Mouse (Mus musculus) liver, postnatal 0 days (tissue): ENCODE measurements at regions not wholly inside any gene's neighbourhood (a gene's known extent, or its start where the extent isn't known, plus 50 kb on each side); places are given as distances from the start of the nearest gene placed in this dataset.

Source experiments
- ATAC-seq: fragments of 200-750 bp; cut with Nextera tagmentation; 2 replicates; pipeline ENCODE4 v1.8.0; 2017; ENCODE audit warnings: mild to moderate bottlenecking, moderate library complexity
- DNase-seq: peaks from one replicate; pipeline ENCODE4 v3.0.0-alpha.2; 2016
- H3K27ac ChIP-seq: fragments of 300-500 bp; sonication (generic); 2 replicates; pipeline ENCODE4 v1.5.1; 2014; ENCODE audit warnings: antibody characterized with exemption, moderate library complexity, mild to moderate bottlenecking, low read depth
- H3K27me3 ChIP-seq: fragments of 300-500 bp; sonication (generic); 2 replicates; pipeline ENCODE4 v1.6.1; 2014; ENCODE audit warnings: low read length, control low read depth, mixed read lengths; ENCODE audit not compliant: insufficient read depth
- H3K36me3 ChIP-seq: fragments of 300-500 bp; sonication (generic); replicated peaks from 2 replicates; pipeline ENCODE4 v1.6.1; 2014; ENCODE audit warnings: mild to moderate bottlenecking, control low read depth, low read length, moderate library complexity, mixed read lengths; ENCODE audit not compliant: insufficient read depth
- H3K4me1 ChIP-seq: fragments of 300-500 bp; sonication (generic); 2 replicates; pipeline ENCODE4 v1.6.1; 2014; ENCODE audit warnings: antibody characterized with exemption, mild to moderate bottlenecking, control low read depth; ENCODE audit not compliant: insufficient read depth
- H3K4me2 ChIP-seq: fragments of 300-500 bp; sonication (generic); 2 replicates; pipeline ENCODE4 v1.6.1; 2014; ENCODE audit warnings: low read depth, mild to moderate bottlenecking, low read length, moderate library complexity, mixed read lengths
- H3K4me3 ChIP-seq: fragments of 300-500 bp; sonication (generic); 2 replicates; pipeline ENCODE4 v1.5.1; 2014; ENCODE audit warnings: low read depth, low read length
- H3K9ac ChIP-seq: fragments of 300-500 bp; sonication (generic); replicated peaks from 2 replicates; pipeline ENCODE4 v1.6.1; 2014; ENCODE audit warnings: mild to moderate bottlenecking, moderate library complexity
- H3K9me3 ChIP-seq: fragments of 300-500 bp; sonication (generic); 2 replicates; pipeline ENCODE4 v1.6.1; 2016; ENCODE audit warnings: mild to moderate bottlenecking, control low read depth, low read length, mixed read lengths
- CTCF ChIP-seq: sonication (generic); IDR thresholded peaks from 2 replicates; pipeline ENCODE4 v1.5.1; 2016; ENCODE audit warnings: antibody characterized with exemption, low read depth
- EP300 ChIP-seq: IDR thresholded peaks from 2 replicates; pipeline ENCODE4 v1.6.1; 2016; ENCODE audit warnings: antibody characterized with exemption, low read depth, mild to moderate bottlenecking
- WGBS: fragments of 180-500 bp; shearing (Covaris S2); extraction: QIAGEN DNeasy Blood & Tissue Kit; methylation state at CpG from one replicate; pipeline ENCODE4 v1.1.7; 2014; ENCODE audit not compliant: insufficient replicate concordance; 5-methylcytosine and 5-hydroxymethylcytosine counted together

DNA sequence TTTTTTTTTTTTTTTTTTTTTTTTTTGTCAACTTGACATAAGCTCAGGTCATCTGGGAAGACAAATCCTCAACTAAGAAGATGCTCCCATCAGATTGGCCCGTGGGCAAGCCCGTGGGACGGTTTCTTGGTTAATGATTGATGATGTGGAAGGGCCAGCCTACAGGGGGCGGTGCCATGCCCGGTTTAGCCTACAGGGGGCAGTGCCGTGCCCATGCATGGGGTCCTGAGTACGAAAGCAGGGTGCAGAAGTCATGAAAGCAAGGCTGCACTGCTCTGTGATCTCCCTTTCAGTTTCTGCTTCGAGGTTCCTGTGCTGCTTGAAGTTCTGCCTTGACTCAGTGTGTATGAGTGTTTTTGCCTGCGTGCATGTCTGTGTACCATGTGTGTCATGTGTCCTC is 127.7 kb upstream of the Lhx8 start:
- H3K9ac ChIP-seq: no peak overlapping the region
- H3K27ac ChIP-seq: no peak overlapping the region
- no peaks in the 10 kb centered on the region for H3K4me1 ChIP-seq
- no peak overlapping the region for H3K4me3 ChIP-seq
- TF ChIP-seq EP300 (no peak), CTCF (no peak)
- WGBS: 74% methylated on average over 9 of the region's 9 CpGs
- H3K4me2 ChIP-seq: no peak overlapping the region
- ATAC-seq (no peak), DNase-seq (no peak)
- H3K9me3 ChIP-seq: no peaks in the 10 kb centered on the region
- H3K27me3 ChIP-seq: no peaks in the 10 kb centered on the region
- H3K36me3 ChIP-seq: no peaks in the 10 kb centered on the region

DNA sequence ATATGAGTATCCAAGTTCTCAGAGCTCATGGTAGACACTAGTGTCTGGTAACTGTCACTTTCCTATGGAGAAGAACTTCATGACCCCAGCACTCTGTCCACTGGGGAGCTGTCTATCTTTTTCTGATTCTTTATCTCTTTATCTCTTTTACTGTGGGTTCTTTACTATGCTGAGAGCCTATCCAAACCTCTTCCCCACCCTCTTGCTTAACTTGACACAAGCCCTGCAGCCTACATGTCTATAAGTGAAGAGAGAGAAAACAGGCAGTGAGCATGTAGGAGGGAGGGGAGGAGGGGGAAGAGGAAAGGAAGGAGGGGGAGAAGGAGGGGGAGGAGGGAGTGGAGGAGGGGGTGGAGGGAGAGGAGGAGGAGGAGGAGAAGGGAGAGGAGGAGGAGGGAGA is 122.6 kb upstream of the Lhx8 start:
- H3K9me3 ChIP-seq: no peaks in the 10 kb centered on the region
- H3K27ac ChIP-seq: no peak overlapping the region
- H3K4me1 ChIP-seq: no peaks in the 10 kb centered on the region
- ATAC-seq (no peak), DNase-seq (no peak)
- H3K4me3 ChIP-seq: no peak overlapping the region
- TF ChIP-seq CTCF: no peak
- no peak for TF ChIP-seq EP300
- no peak overlapping the region for H3K9ac ChIP-seq
- no peaks in the 10 kb centered on the region for H3K36me3 ChIP-seq
- no peak overlapping the region for H3K4me2 ChIP-seq
- H3K27me3 ChIP-seq: no peaks in the 10 kb centered on the region

DNA sequence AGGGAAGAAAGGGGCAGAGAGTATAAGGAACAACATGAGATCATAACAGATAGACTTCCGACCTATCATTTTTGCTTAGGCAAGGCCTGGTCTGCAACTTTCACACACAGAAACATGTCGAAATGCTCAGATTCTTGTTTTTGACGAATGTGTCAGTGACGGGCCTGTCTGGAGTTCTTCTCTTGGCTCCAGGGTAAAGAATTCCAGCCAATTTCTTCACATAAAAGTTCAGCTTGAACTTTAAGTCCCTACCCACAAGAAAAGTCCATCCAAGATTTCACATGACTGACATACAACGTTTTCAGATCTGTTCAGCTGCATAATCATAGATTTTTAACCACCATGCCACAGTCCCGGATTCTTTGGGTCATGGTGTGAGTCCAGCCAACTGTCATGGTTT is 122.1 kb upstream of the Lhx8 start:
- no peak for TF ChIP-seq EP300
- no peak for TF ChIP-seq CTCF
- Histone ChIP-seq H3K36me3 (no peaks in the 10 kb centered on the region), H3K27me3 (no peaks in the 10 kb centered on the region), H3K9me3 (no peaks in the 10 kb centered on the region), H3K27ac (no peak overlapping the region), H3K9ac (no peak overlapping the region), H3K4me1 (no peaks in the 10 kb centered on the region), H3K4me2 (no peak overlapping the region), H3K4me3 (no peak overlapping the region)
- ATAC-seq (no peak), DNase-seq (no peak)
- WGBS: 64% methylated on average over 6 of the region's 6 CpGs

- no peak overlapping the region for H3K9ac ChIP-seq
- H3K4me1 ChIP-seq: no peaks in the 10 kb centered on the region
- no peaks in the 10 kb centered on the region for H3K36me3 ChIP-seq
- TF ChIP-seq EP300: no peak
- no peak for TF ChIP-seq CTCF
- no peak overlapping the region for H3K27ac ChIP-seq
- no peak for ATAC-seq
- H3K27me3 ChIP-seq: no peaks in the 10 kb centered on the region
- DNase-seq: no peak
- 74% methylated on average over 7 of the region's 7 CpGs for WGBS
- no peaks in the 10 kb centered on the region for H3K9me3 ChIP-seq
- no peak overlapping the region for H3K4me3 ChIP-seq
- no peak overlapping the region for H3K4me2 ChIP-seq
Observed at GRCm38 (mm10) chr3:154451169-154451568, 120.7 kb upstream of the Lhx8 start.

DNA sequence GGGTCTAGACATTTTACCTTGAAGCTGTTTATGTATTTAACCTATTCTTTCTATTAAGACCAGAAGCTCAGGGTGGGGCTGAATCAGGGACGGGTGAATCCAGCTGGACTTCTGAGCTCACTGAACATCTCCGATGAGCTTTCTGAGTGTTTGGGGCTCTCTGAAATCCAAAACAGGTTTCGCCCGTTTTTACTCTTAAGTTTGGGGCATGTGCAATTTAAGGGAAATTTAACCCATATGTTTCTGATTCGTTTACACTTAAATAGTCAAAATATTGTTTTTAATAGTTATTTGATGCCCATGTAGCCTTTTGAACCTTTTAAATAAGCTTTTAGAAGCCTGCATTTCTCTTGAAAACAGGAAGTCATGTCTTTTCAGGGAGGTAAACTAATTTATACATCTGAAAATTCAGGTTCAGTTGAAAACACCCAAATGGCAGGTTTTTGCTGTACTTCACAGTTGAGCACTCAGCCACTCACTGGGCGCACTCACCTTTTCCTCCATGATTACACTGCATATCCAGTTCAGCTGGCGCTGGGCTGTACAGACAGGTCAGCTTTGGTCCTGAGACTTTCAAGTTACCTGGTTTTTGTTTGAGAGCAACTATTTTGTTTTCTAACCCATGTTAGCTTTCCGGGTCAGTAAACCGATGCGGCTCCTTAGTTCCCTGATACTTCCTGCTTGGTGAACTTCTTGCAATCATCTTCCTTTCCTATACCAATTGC is 113.1 kb upstream of the Lhx8 start:
- ATAC-seq (no peak), DNase-seq (no peak)
- Histone ChIP-seq H3K4me3 (no peak overlapping the region), H3K4me1 (no peaks in the 10 kb centered on the region), H3K27ac (no peak overlapping the region), H3K27me3 (no peaks in the 10 kb centered on the region), H3K9me3 (no peaks in the 10 kb centered on the region), H3K36me3 (no peaks in the 10 kb centered on the region), H3K9ac (no peak overlapping the region), H3K4me2 (no peak overlapping the region)
- TF ChIP-seq EP300 (no peak), CTCF (no peak)
- WGBS: 79% methylated on average over 10 of the region's 10 CpGs

- H3K9me3 ChIP-seq: peaks cover 4% of the 10 kb centered on the region; the same call in 1 of the 2 replicates
- no peaks in the 10 kb centered on the region for H3K27me3 ChIP-seq
- DNase-seq (no peak), ATAC-seq (no peak)
- H3K9ac ChIP-seq: no peak overlapping the region
- no peak overlapping the region for H3K4me2 ChIP-seq
- TF ChIP-seq CTCF (no peak), EP300 (no peak)
- H3K36me3 ChIP-seq: no peaks in the 10 kb centered on the region
- H3K4me3 ChIP-seq: no peak overlapping the region
- H3K4me1 ChIP-seq: no peaks in the 10 kb centered on the region
- H3K27ac ChIP-seq: no peak overlapping the region
Observed at GRCm38 (mm10) chr3:154441454-154441853, 111.0 kb upstream of the Lhx8 start.

DNA sequence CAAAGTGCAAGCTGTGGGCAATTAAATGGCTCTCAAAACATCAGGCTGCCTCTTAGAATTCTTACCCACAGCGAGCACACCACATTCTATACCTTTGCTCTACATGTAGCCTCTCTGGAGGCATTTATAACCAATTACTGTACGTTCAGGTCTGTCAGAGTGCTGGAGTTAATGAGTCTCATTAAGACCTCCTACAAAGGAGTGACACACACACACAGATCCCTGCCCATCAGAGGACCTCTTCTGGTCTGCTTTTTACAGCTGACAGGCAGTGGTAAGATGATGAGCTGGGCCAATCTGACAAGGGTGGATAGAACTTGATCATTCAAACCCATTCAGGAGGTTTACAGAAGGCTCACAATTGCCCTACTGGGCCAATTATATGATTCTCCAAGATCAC is 110.4 kb upstream of the Lhx8 start:
- 55% methylated on average over 2 of the region's 2 CpGs for WGBS
- TF ChIP-seq EP300 (no peak), CTCF (no peak)
- DNase-seq: no peak

More for the DNA sequence above, 110.4 kb upstream of the Lhx8 start:
- H3K4me3 ChIP-seq: no peak overlapping the region
- no peak for ATAC-seq
- no peak overlapping the region for H3K4me2 ChIP-seq
- H3K27ac ChIP-seq: no peak overlapping the region
- H3K9ac ChIP-seq: no peak overlapping the region
- no peaks in the 10 kb centered on the region for H3K27me3 ChIP-seq
- H3K36me3 ChIP-seq: no peaks in the 10 kb centered on the region
- H3K9me3 ChIP-seq: peaks cover 5% of the 10 kb centered on the region; the same call in 1 of the 2 replicates
- no peaks in the 10 kb centered on the region for H3K4me1 ChIP-seq
